Mouse (Mus musculus) embryonic facial prominence, embryonic 15.5 days (tissue): ENCODE data around the gene Hhipl1. TPM values are rescaled to one million over a fixed set of nuclear protein-coding genes. Genes with fewer than 3 reads are reported as not detected.

ENCODE experiments used
- ATAC-seq: fragments of 200-750 bp; cut with Nextera tagmentation; 2 replicates; pipeline ENCODE4 v1.8.0; 2017; ENCODE audit warnings: low read depth, moderate TSS enrichment; ENCODE audit not compliant: insufficient number of reproducible peaks, low FRiP score, low TSS enrichment
- H3K27ac ChIP-seq: fragments of 300-500 bp; sonication (generic); replicated peaks from 2 replicates; pipeline ENCODE4 v1.5.1; 2015; ENCODE audit warnings: mild to moderate bottlenecking, inconsistent platforms
- H3K27me3 ChIP-seq: fragments of 300-500 bp; sonication (generic); 2 replicates; pipeline ENCODE4 v1.6.1; 2015; ENCODE audit warnings: inconsistent platforms
- H3K36me3 ChIP-seq: fragments of 300-500 bp; sonication (generic); 2 replicates; pipeline ENCODE4 v1.6.1; 2015; ENCODE audit warnings: mild to moderate bottlenecking, inconsistent platforms
- H3K4me1 ChIP-seq: fragments of 300-500 bp; sonication (generic); 2 replicates; pipeline ENCODE4 v1.6.1; 2015; ENCODE audit warnings: inconsistent platforms
- H3K4me2 ChIP-seq: fragments of 300-500 bp; sonication (generic); replicated peaks from 2 replicates; pipeline ENCODE4 v1.6.1; 2015; ENCODE audit warnings: mild to moderate bottlenecking, inconsistent platforms
- H3K4me3 ChIP-seq: fragments of 300-500 bp; sonication (generic); replicated peaks from 2 replicates; pipeline ENCODE4 v1.5.1; 2015; ENCODE audit warnings: mild to moderate bottlenecking, inconsistent platforms
- H3K9ac ChIP-seq: fragments of 300-500 bp; sonication (generic); 2 replicates; pipeline ENCODE4 v1.6.1; 2015; ENCODE audit warnings: inconsistent platforms
- H3K9me3 ChIP-seq: fragments of 300-500 bp; sonication (generic); replicated peaks from 2 replicates; pipeline ENCODE4 v1.6.1; 2016; ENCODE audit warnings: inconsistent platforms
- WGBS: fragments of 180-500 bp; shearing (Covaris S2); methylation state at CpG from one replicate; pipeline ENCODE4 v1.1.7; 2015; 5-methylcytosine and 5-hydroxymethylcytosine counted together
- polyA plus RNA-seq: library from polyadenylated mRNA; unstranded; fragments of >200 nt; fragmentation: Nextera tagmentation; extraction: Ambion mirVana; gene quantifications from 2 replicates; pipeline ENCODE4 v1.2.1, GENCODE M21; 2015

Gene Hhipl1
- polyA plus RNA-seq, 1 experiment from 2014 or later: 0.67 TPM

DNA sequence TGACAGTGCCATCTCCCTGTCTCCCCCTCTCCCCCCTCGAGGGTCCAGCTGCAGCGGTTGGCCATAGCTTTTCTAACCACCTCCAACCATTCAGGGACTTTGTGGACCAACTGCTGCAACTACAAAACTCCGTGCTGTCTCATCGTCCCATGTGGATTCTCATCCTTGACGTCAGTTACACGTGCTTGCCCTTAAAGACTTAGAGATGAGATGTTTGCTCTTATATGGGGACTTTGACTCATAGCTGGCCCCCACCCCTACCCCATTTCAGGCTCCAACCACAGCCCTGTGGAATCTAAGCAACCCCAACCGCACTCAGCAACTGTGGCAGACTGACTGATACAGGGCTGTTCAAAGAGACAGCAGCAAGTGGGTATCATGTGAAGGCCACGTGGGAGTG lies 898 bp upstream of the Hhipl1 start:
- Histone ChIP-seq H3K9me3 (no peaks in the 10 kb centered on the region), H3K4me2 (no peak overlapping the region), H3K27me3 (peaks cover 37% of the 10 kb centered on the region), H3K4me3 (no peak overlapping the region), H3K27ac (no peak overlapping the region), H3K9ac (no peak overlapping the region), H3K36me3 (no peaks in the 10 kb centered on the region), H3K4me1 (peaks cover 14% of the 10 kb centered on the region)
- no peak for ATAC-seq
- WGBS: 67% methylated on average over 8 of the region's 8 CpGs

DNA sequence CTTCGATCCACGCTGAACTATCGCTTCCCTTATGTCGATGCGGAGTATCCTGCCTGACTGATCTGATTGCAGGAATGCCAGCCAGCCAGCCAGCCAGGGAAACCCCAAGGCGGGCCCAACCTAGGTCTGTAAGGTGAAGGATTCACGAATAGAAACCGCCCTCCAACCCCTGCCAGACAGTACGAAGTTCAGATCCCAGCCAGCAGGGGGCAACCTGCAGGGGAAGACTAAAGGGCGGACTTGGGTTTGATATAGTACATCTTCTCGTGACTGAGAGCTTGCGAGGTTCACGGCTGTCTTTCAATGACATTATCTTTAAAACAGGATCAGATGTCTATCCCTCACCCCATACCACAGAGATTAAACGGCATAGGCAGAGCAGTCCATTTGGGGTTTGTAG lies 1.5 kb downstream of the Hhipl1 start:
- WGBS: 22% methylated on average over 14 of the region's 14 CpGs
- no peak for ATAC-seq

DNA sequence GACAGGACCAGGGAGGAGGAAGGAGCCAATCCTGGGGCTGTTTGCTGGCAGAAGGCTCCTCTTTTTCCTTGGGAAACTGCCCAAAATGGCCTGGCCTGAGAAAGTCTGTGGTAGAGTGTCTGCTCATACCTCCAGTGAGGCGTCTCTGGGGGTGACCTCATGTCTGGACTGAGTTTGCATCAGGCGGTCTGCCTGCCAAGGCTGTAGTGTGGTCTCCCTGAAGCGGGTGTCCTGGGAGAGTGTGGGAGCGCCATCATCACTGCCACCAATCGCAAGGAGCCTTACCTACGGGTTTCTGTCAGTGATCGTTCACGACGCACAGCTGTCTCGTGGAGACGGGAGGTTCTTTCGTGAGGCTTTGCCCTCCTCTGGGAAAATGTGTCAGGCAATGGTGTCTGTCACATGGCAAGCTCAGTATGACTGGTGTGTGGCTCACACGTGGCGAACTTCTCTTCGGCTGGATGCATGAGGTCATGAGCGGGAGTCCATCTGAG lies 2.3 kb downstream of the Hhipl1 start:
- ATAC-seq: no peak
- H3K9ac ChIP-seq: no peak overlapping the region

More for the DNA sequence above, 1.5 kb downstream of the Hhipl1 start:
- H3K36me3 ChIP-seq: no peaks in the 10 kb centered on the region
- H3K27ac ChIP-seq: no peak overlapping the region
- H3K4me3 ChIP-seq: no peak overlapping the region
- peaks cover 37% of the 10 kb centered on the region for H3K27me3 ChIP-seq
- H3K4me2 ChIP-seq: no peak overlapping the region
- H3K9me3 ChIP-seq: no peaks in the 10 kb centered on the region
- peaks cover 12% of the 10 kb centered on the region for H3K4me1 ChIP-seq
- no peak overlapping the region for H3K9ac ChIP-seq

DNA sequence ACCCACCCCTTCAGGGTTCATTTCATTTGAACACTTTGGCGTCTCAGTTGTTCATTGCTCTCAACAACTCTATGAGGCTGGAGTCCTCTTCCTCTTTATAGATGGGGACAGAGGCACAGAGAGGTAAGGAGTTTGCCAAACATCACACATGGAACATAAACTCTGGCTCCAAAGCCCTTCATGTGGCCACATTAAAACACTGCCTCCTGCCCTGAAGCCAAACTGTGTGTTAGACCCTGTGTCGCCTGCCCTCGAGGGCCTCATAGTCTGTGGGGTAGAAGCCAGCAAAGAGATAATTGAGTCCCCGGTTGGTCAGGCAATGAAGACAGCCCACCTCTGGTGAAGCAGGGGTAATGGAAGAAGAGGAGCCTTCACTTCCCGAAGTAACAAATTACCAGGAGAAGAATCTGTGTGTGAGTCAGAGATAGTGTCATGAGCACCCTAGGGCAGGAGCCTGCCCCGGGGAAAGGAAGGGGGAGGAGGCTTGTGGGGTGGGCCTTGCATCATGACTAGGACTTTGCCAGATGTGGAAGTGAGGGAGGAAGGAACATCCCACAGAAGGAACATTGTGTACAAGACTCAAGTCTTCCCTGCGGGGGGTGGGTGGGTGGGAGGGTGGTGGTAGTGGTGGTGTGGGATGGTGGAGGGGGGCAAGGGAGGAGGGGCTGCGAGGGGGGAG lies 3.2 kb downstream of the Hhipl1 start:
- Histone ChIP-seq H3K4me2 (no peak overlapping the region), H3K9me3 (no peaks in the 10 kb centered on the region), H3K36me3 (no peaks in the 10 kb centered on the region), H3K27ac (no peak overlapping the region), H3K4me3 (no peak overlapping the region), H3K9ac (no peak overlapping the region), H3K27me3 (peaks cover 37% of the 10 kb centered on the region), H3K4me1 (peaks cover 12% of the 10 kb centered on the region)
- ATAC-seq: no peak
- 48% methylated on average over 8 of the region's 8 CpGs for WGBS

More for the DNA sequence above, 2.3 kb downstream of the Hhipl1 start:
- Histone ChIP-seq H3K27ac (no peak overlapping the region), H3K4me3 (no peak overlapping the region), H3K9me3 (no peaks in the 10 kb centered on the region), H3K27me3 (peaks cover 37% of the 10 kb centered on the region), H3K4me2 (no peak overlapping the region), H3K36me3 (no peaks in the 10 kb centered on the region), H3K4me1 (peaks cover 12% of the 10 kb centered on the region)
- 76% methylated on average over 16 of the region's 16 CpGs for WGBS

DNA sequence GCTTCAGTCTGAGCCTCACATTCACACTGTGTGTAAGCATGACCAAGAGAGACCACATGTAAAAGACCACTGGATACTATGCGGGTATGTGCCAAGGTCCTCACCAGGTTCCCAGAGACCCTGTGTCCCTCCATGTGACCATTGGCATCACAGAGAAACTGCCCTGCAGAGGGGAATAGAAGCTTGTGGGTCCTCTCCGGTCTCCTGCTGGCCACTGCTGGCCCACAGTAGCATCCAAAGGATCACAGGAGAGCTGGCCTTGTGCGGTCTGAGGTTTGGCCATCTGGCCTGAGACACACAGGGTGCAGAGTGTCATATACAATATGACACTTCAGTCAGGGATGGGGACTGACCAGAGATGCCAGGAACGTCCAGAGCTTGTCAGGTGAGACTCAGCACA lies 4.0 kb downstream of the Hhipl1 start:
- Histone ChIP-seq H3K4me1 (peaks cover 12% of the 10 kb centered on the region), H3K36me3 (no peaks in the 10 kb centered on the region), H3K27ac (no peak overlapping the region), H3K4me3 (no peak overlapping the region), H3K9me3 (no peaks in the 10 kb centered on the region), H3K9ac (no peak overlapping the region), H3K27me3 (peaks cover 34% of the 10 kb centered on the region), H3K4me2 (no peak overlapping the region)
- no peak for ATAC-seq
- WGBS: 72% methylated on average over 4 of the region's 4 CpGs

DNA sequence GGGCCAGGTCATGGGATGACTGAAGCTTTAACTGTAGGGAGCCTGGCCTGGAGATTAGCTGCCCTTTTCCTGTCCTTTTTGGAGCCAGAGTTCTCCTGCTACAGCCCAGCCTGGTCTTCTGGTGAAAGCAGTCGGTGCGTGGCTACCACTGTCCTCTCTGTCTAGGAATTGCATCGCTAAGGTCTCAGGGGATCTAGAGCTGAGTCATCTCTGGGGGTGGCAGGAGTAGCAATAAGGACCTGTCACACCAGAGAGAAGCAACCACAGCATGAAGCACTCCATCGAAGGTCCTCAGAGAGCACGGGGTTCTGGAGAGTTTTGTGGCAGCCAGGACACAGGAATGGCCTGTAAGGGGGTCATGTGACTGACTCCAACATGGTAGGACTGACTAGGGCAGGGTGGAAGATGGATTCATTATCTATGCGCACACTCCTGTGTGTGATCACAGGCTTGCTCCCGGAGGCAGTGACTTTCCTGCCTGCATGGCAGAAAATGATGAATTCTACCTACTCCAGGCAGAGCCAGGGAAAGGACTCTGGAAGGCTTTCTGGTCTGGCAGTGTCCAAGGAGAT lies 4.5 kb downstream of the Hhipl1 start:
- H3K27me3 ChIP-seq: peaks cover 29% of the 10 kb centered on the region
- H3K4me3 ChIP-seq: no peak overlapping the region
- no peaks in the 10 kb centered on the region for H3K36me3 ChIP-seq
- WGBS: 80% methylated on average over 7 of the region's 7 CpGs
- no peak overlapping the region for H3K27ac ChIP-seq
- H3K9me3 ChIP-seq: no peaks in the 10 kb centered on the region
- ATAC-seq: no peak
- no peak overlapping the region for H3K4me2 ChIP-seq
- peaks cover 12% of the 10 kb centered on the region for H3K4me1 ChIP-seq
- no peak overlapping the region for H3K9ac ChIP-seq

DNA sequence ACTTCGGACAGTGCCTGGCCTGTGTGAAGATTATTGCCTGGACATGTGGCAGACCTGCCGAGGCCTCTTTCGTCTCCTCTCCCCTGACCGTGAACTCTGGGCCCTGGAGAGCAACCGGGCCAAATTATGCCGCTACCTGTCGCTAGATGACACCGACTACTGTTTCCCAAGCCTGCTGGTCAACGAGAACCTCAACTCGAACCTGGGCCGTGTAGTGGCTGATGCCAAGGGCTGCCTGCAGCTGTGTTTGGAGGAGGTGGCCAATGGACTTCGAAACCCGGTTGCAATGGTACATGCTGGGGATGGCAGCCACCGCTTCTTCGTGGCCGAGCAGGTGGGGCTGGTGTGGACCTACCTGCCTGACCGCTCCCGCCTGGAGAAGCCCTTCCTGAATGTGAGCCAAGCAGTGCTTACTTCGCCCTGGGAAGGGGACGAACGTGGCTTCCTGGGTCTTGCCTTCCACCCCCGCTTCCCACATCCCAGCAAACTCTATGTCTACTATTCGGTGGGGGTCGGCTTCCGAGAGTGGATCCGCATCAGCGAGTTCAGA lies 5.7 kb downstream of the Hhipl1 start:
- Histone ChIP-seq H3K27ac (no peak overlapping the region), H3K9me3 (no peaks in the 10 kb centered on the region), H3K4me1 (no peaks in the 10 kb centered on the region), H3K9ac (no peak overlapping the region), H3K36me3 (no peaks in the 10 kb centered on the region), H3K4me3 (no peak overlapping the region), H3K4me2 (no peak overlapping the region), H3K27me3 (peaks cover 32% of the 10 kb centered on the region)
- 88% methylated on average over 27 of the region's 27 CpGs for WGBS
- ATAC-seq: no peak

DNA sequence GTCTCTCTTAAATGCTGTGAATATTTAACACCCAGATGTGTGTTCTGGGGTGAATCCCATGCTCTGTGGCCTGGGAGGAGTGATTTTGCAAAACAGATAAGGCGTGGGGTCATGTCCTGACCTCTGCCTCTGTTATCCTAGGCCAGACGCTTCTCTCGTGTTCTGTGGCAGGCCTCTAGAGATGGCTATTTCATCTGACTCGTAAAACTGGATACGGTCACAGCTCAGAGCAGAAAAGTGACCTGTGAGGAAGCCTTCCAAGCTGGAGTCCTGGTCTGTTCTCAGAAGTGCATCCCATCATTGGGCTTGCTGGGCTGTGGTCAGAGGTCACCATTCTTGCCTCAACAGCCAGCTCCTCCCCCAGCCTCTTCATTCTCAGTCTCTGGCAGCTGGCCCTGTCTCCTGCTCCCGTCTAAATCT lies 6.4 kb downstream of the Hhipl1 start:
- no peak overlapping the region for H3K27ac ChIP-seq

DNA sequence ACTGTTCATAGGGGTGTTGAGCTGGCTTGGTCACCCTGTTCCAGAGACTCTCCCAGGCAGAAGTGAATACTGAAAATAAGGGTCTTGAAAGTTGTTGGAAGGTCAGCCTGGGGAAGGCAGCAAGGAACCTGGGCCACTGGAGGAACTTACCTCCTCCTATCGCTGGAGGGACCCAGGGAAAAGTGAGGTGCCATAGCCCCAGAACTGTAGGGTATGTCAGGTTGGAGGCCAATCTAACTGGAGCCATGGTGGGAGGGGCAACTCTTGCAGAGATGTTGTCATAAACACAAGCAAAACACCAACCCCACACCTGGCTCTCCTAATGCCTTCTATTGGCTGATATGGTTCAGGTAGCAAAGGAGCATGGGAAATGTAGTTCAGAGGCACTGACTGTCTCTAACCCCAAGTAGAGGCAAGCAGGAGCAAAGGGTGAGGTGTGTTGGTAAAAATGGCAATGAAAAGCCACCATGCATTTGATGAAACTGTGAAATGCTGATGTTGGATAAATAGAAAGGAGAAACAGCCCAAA lies 7.2 kb downstream of the Hhipl1 start:
- H3K9ac ChIP-seq: no peak overlapping the region
- no peak overlapping the region for H3K27ac ChIP-seq
- WGBS: 86% methylated on average over 1 of the region's 1 CpGs
- H3K4me3 ChIP-seq: no peak overlapping the region
- no peak overlapping the region for H3K4me2 ChIP-seq
- peaks cover 34% of the 10 kb centered on the region for H3K27me3 ChIP-seq
- no peaks in the 10 kb centered on the region for H3K36me3 ChIP-seq
- no peak for ATAC-seq
- no peaks in the 10 kb centered on the region for H3K9me3 ChIP-seq
- peaks cover 3% of the 10 kb centered on the region for H3K4me1 ChIP-seq

More for the DNA sequence above, 6.4 kb downstream of the Hhipl1 start:
- 45% methylated on average over 6 of the region's 6 CpGs for WGBS
- Histone ChIP-seq H3K4me3 (no peak overlapping the region), H3K9ac (no peak overlapping the region), H3K36me3 (no peaks in the 10 kb centered on the region), H3K9me3 (no peaks in the 10 kb centered on the region), H3K27me3 (peaks cover 33% of the 10 kb centered on the region), H3K4me2 (no peak overlapping the region), H3K4me1 (no peaks in the 10 kb centered on the region)
- ATAC-seq: no peak

DNA sequence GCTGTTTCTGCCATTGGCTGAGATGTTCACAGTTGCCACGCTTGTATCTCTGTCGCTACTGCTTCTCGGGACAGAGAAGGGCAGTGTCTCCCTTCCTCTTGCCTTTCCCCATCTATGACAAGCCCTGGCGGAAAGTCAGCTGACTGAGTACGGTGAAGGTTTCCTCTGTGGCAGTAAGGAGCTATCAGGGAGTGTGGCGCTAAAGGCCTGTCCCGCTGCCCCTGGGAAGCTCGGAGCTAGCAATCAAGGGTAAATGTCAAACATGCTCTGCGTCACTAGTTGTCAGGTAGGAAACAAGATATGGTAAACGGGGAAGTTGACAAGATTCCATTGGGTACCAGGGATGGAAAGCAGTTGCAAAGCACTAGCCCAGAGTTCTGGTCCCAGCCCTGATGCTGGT lies 9.7 kb downstream of the Hhipl1 start:
- Histone ChIP-seq H3K9me3 (no peaks in the 10 kb centered on the region), H3K4me2 (no peak overlapping the region), H3K27me3 (peaks cover 58% of the 10 kb centered on the region), H3K4me1 (peaks cover 14% of the 10 kb centered on the region), H3K36me3 (no peaks in the 10 kb centered on the region), H3K9ac (no peak overlapping the region), H3K4me3 (no peak overlapping the region), H3K27ac (no peak overlapping the region)
- 34% methylated on average over 10 of the region's 10 CpGs for WGBS
- no peak for ATAC-seq

DNA sequence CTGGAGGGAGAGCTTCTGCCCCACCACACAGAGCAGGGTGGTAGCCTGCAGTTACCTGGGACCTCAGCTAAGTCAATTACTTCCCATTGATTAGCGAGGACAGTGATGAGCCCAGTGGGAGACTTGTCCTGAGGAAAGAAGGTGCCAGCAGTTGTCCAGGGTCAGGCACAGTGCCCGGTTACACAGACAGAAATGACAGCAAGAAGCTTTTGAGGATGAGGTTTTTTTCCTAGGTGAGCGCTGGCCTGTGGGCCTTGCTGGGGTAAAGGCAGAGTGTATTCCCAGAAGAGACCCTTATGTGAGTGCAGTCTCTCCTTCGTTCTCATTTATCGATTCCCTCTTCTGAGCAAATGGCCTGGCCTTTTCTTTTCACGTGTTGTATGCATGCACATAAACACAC lies 10.6 kb downstream of the Hhipl1 start:
- Histone ChIP-seq H3K4me1 (peaks cover 14% of the 10 kb centered on the region), H3K9ac (no peak overlapping the region), H3K9me3 (no peaks in the 10 kb centered on the region), H3K36me3 (no peaks in the 10 kb centered on the region), H3K4me2 (no peak overlapping the region), H3K27me3 (peaks cover 64% of the 10 kb centered on the region), H3K27ac (no peak overlapping the region), H3K4me3 (no peak overlapping the region)
- ATAC-seq: no peak
- 29% methylated on average over 6 of the region's 6 CpGs for WGBS
